Mouse (Mus musculus) gastrocnemius, postnatal 10 days (tissue): ENCODE measurements at regions not wholly inside any gene's neighbourhood (a gene's known extent, or its start where the extent isn't known, plus 50 kb on each side); places are given as distances from the start of the nearest gene placed in this dataset.
A peak's percentile ranks its signal among the peaks of the same experiment; 100 is the strongest.

Experiments used
- DNase-seq: peaks from one replicate; pipeline ENCODE4 v3.0.0; 2021; ENCODE audit warnings: mixed read lengths

DNA sequence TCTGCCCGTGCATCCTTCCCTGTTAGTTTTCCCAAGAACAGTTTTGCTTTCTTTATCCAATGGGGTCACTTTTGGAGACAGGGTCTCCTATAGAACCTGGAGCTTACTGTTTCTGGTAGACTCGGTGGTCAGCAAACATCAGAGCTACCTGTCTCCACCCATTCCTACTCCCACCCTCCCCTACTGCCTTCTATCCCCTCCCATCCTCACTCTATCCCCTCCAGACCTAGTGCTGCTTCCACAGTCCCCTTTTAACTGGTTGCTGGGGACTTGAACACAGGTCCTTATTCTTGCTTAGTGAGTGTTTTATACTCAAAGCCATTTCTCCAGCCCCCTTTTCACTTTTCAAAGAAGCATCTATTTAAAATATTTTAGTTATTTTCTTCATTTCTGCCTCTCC lies 189.4 kb upstream of the Fat4 start:
- no peak for DNase-seq

DNA sequence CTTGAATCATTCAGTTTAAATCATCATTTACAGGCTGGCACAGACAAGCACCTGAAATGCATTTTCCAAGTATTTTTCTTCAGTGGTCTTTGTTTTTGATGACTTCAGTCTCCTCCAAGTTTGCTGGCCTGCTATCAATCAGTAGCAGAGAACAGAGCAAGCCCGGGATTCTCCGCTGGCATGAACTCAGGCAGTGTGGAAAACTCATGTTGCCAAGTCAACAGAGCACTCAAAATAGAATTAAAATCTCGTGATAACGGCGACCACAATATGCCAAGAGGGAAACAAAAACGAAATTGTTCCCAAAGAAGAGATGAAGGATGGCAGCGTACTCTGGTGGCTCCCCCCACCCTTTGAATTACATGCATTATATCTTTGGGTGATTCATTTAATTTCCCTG lies 190.9 kb upstream of the Fat4 start:
- DNase-seq: peak; percentile 12

DNA sequence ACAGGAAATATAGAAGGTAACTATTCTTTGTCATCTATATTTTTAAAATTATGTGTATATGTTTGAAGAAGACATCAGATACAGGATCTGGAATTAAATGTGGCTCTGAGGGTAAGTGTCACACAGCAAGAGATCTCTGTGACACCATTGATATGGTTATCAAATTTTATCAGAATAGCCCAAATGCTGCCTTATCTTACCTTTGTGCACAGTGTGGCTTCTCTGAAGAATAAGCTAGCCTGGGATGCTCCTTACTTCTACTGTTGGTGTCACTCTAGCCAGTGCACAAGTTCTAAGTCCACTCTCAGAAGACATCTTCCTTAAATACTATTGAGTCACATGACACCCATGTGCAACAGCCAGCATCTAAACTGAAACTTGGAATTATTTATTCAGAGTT lies 194.0 kb upstream of the Fat4 start:
- DNase-seq: no peak

DNA sequence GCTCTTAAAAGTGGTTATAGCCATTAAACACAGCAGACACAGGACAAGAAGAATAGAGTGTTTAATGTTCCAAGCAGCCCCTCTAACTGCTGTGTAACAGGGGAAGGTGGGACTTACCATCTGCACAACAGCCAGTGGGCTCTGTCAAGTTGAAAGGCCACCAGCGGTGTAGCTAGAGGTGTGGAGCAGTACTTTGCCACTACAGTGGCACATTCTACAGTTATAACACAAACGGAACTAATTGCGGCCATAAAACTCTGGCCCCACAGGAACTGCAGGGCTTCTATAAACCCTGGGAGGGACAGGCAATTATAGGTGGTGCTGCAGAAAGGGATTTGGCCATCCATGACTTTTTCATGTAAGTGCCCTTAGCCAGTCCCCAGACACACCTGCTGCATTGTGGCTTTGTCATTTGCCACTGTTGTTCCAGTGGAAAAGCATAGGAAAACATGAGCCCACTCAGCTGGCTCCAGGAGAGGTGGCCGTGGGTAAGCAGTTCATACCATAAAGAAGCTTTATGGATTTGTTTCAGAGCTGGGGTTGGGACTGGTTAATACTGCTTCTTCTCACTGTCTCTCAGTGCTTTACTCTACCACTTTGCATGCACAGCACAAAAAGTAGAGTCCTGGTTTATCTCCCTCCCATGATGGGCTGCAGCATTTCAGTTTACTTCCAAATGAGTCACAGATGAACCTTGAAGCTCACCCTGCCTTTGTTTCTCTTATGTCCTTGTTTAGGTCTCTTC lies 199.8 kb upstream of the Ankrd50 start:
- no peak for DNase-seq

DNA sequence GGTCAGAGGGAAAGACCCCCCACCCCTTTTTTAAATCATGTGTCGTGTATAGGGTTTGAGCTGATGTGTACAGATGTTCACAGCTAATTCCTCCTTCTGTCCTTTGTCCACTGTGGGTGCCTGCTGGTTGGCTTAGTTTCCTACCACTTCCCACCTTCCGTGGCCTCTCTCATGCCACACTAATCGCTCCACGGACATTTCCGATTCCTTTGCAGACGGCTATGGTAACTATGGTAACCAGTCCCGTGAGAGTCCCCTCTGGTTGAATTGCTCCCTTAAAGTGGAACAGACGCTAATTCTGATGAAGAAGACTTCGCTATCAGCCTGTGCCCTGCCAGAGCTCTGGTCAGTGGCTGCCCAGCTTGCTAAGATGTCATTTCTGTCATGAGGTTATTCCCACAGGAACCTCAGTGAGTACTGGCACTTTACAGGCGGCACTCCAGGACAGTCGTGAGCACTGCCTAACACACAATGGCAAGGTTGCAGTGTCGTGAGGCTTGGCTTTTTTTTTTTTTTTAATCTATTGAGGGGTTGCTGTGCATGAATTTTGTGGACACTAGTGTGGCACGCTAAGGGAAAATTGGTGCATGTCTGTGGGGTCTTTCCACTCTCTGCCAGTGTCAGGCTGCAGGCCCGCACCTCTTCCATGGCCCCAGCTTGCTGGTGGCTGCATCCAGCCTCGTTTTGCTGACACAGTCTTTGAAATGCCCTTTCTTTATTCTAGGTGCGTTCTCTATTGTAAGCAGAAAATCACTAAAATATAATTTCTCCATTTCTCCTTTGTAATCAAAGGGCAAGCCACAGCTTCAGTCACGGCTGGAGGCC lies 179.2 kb upstream of the Ankrd50 start:
- DNase-seq: no peak

DNA sequence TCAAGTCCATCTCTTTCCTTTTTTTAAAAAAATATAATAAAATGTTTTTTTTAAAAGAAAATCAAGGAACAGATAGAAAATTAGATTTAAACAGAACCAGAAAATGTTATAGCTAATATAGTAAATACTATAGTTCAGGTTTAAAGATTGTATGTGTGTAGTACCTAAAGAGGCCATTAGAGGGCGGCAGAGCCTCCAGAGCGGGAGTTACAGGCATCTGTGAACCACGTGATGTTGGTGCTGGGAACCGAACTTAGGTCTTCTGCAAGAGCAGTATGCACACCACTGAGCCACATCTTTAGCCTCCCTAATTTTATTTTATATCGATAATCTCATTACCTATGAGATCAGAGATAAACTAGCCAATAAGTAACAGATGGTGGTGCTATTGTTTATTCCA lies 178.4 kb upstream of the Ankrd50 start:
- DNase-seq: no peak

DNA sequence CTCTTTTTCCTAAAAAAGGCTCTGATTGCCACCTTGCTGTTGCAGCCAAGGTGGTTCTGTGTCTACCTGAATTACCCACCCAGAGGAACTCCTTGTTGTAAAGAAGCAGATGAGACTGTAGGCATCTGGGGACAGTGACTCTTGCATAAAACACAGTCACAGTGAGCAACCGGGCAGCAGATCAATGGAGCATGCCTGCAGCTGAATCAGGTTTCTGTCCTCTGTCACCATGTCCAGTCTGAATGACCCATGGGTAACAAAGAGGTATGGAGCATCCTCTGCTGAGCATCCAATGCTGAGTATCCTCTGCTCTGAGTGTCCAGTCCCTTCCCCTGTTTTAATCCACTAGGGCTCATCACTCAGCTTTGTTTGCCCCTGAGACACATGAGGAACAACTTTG lies 172.1 kb upstream of the Ankrd50 start:
- no peak for DNase-seq

DNA sequence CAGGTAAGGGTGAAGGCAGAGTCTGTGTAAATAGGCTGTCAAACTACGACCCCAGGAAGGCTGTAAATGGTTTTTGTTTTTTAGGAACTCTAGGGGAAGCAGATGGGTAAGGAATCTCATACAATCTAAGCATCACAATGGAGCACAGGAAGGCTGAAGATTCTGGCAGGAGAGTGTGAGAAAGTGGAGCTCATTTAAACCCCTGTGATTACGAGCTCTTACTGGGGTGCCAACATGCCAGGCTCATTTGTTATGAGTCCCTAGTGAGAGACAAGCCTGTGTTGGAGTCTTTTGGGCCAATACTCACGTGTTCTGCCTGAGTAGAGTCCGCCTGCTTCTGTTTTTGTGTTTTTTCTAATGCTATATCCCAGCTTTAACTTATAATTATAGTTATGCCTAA lies 169.3 kb upstream of the Ankrd50 start:
- no peak for DNase-seq

DNA sequence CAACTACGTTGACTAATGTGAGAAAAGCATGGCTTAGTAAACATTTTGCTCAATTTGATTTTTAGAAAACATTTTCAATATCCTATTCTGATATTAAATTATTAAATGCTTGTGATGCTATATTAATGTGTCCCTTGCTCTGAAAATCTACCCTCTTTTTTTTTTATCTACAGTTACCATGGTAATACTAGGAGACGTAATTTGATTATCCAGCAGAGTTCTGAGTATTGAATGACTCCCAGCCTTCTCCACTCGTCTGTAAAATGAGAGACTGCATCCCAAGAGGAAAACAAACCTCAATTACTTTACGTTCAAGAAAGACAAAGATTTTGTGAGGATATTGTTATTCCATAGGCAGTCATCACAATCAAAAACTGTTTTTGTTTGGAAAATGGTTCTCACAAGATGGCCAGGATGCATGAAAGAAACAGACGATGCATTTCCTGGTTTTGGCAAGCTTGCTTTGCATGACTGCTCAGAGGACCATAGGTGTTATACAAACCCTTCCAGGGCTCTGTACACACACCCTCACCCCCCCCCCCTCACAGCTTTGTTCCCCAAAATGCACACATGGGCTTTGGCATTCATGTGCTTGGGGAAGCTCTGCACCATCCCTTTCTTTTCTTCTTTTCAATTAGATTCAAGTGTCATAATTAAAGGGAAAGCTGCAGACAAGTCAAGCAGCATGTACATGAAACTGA lies 168.5 kb upstream of the Ankrd50 start:
- no peak for DNase-seq

DNA sequence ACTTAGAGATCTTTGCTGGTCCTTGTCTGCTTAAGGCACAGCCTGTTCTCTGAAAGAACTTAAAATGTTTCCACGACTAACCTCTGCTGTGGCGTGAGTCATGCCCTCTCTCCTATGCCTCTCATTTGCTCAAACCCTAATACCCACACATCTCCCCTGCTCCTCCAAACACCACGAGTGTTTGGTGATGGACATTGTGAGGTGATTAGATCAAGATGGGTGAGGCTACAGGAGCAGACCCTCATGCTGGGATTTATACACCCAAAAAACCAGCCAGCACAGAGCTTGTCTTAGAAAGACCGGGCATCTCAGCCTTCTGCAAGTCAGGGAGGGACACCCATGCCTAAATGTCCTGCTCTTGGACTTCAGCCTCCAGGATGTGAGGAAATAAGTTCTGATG lies 165.5 kb upstream of the Ankrd50 start:
- DNase-seq: no peak

DNA sequence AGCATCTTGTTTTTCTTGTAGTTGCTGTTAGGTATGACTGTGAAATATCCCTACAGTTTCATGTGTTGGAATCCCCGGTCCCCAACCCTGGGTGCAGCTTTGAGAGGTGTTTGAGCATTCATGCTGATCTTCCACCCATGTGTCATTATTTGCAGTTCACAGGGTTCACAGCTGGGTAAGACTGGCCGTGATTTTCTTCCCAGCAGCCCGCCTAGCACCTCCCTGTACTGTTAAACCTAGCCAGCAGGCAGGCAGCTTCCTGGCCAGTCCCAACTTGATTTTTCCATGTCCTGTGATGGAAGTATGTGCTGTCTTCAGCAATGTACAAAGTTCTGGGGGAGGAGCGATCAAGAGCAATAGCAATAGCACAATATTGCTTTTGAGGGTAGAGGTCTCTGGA lies 164.0 kb upstream of the Ankrd50 start:
- no peak for DNase-seq

DNA sequence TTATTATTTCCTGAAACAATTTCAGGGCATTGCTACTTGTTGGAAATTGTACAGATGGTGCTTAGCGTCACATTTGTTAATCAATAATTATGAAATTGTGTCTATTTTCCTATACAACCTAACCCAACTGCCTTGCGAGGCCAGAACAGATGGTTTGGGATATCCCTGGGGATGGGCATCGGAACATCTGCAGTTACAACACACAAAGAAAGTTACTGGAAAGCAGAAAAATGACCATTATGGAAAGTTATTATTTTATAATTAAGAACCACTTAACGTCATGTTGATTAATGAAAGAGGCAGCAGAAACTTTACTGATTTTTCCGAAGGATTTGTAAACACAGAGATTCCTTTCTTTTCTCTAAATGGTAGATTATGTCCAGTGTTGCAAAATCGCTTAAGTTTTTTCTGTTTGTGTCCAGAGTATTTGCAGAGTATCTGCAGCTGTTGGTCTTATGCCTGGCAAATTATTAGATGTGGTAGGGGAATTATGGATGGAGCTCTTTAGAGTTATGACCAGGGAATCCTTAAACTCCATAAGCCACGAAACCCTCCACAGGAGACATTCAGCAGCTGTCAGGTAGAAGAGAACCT lies 163.2 kb upstream of the Ankrd50 start:
- no peak for DNase-seq

DNA sequence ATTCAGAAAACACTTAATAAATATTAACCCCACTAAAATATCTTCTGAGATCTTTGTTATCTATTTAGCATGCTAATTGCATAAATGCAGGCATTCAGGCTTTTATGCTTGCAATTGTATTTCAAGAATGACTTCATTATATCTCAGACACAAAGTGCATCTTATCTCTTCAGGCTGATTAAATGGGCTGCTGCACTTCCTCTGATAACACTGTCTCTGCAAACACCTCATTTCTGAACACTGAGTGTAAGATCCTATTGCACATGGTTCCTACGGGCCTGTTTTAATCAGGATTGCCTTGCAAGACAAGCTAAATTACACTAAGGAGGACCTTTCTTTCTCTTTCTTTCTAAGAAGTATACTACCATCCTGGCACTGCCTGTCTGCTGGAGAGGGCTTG lies 157.1 kb upstream of the Ankrd50 start:
- DNase-seq: no peak

DNA sequence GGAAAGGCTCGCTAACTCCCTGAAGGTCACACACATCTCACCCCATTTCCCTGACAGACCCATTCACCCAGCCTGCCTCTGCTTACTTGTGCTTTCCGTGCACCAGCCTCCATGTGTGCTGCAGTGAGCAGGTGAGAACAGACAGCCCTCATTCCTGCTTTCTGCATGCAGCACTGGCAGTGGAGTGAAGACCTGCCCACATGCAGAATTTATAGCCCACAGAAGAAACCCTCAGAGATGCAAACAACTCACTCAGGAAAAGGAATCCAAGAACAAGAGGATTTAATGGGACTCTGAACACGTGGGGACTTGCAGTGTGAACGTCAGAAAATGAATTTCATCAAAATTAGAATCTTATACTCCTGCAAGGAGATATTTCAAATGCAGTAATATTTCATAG lies 152.2 kb upstream of the Ankrd50 start:
- DNase-seq: no peak

DNA sequence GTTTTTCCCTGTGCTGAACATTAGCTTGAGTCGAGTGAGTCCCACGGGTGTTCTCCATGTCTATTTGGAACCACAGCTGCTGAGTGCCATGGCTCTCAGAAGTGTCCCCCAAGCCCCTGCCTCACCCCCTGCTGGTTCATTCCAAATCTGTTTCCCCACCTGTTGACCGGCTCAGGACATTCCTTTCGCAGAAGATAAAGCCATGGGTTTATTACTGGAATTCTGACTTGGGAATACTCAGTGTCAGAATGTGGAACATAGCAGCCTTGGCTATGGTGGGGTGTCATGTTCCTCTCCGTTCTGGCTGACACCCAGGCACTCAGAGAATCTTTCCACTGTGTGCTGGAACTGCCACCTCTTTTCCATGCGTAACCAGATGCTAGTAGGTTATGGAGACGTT lies 148.7 kb upstream of the Ankrd50 start:
- DNase-seq: peak; percentile 49

DNA sequence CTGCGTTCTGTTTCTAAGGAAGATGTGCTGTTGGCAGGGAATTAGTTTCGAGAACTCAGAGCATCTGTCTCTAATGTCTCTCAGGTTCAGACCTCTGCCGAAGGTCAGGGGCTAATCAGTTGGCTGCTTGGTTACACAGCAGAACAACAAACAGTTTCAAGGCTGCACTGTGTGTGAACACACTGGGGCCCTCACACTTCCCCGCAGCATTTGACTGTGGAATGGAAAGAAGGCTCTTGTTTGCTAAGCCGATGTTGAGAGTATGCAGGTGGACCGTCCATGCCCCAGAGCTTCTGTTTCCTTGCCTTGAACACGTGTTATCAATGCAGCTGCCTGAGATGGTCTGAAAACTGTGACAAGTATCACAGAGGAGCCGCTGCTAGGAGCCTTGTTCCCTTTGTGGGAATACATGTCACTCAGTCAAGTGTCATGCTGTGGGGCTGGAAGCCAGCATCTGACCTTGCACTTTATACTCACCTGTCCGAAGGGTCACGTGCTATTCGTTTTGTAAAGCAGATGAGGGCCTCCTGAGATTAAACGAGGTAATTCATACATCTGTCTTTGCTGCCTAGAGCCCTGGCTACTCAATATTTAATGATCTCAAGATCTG lies 141.0 kb upstream of the Ankrd50 start:
- no peak for DNase-seq

DNA sequence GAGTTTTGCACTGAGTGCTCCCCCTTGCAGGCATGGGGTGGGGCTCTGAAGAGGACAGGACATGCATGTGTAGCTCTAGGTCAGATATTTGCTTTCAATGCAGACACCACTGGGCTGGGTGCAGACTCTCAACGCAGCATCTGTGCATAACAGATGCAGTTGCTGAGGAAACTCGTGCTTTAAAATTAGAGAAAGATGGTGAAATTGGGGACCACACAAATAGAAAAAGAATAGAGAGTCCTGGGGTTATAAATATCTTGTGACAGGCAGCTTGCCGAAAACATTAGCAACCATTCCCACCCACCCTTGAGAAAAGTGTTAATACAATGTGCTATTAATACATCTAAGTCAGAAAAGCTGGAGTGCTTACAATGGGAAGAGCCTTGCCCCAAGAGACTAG lies 133.3 kb upstream of the Ankrd50 start:
- DNase-seq: no peak

DNA sequence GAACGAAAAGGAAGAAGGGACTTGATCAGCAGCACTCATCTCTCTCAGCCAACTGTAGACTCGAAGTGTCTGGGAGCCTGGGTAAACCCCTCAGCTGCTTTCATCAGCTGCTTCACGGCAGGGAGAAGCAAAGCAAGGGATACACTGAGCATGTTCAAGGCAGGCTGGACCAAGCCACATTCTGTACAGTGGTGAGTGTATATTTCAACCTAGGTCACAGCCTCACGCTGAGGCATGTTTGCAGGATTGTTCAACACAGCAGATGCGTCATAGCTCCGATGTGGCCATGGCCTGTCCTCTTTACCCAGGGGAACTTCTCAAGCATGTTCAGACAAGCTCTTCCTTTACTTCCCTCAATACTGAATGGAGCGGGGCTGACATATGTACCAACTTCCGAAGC lies 132.6 kb upstream of the Ankrd50 start:
- no peak for DNase-seq

DNA sequence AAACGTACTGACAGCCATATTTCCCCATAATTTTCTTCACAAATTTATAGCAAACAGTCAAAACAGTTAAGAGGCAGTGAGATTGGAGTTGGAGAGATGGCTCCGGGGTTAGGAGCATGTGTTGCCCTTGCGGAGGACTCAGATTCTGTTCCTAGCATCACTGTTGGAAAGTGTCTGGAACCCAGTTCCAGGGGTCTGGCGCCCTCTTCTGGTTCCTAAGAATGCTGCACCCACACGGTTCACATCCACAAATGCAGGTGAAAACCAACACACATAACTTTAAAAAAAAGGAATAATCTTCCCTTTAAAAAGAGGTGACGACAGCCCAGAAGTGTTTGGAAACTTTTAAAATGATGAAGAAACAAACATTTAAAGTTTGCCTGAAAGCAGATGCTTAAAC lies 129.1 kb upstream of the Ankrd50 start:
- DNase-seq: no peak

DNA sequence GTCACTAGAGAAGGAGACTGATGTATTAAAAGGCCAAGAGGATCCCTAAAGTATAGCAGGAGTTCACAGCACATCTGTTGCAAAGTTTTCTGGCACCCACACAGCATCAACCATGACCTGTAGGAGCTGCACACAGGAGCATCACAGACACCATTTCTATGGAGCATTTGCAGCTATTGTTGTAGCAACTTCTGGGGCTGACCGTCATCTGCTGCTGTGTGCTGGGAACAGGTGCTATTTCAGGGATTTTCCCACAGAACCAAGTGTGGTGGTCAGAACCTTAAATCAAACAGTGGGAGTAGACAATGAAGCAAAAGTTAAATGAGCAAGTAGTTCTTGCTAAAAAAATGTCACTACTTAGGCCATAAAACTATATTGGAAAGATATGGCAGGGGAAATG lies 106.9 kb upstream of the Ankrd50 start:
- DNase-seq: no peak

DNA sequence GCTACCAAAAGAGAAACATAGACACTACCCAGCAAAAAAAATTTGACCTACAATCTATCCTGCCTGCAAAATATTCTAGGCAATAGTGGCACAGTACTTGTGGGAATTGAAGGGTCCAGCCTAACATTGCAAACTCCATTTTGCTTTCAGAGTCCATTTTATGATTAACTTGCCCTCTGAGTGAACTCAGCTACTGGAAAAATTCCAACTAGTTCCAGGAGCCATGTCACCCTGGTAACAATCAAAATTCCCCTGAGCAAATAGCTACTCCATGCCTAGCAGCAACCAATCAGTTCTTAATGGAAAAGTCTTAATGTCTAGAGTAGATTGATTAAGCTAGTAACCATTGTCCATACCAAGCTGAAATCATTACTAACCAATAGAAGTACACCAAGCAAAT lies 104.3 kb upstream of the Ankrd50 start:
- DNase-seq: no peak

DNA sequence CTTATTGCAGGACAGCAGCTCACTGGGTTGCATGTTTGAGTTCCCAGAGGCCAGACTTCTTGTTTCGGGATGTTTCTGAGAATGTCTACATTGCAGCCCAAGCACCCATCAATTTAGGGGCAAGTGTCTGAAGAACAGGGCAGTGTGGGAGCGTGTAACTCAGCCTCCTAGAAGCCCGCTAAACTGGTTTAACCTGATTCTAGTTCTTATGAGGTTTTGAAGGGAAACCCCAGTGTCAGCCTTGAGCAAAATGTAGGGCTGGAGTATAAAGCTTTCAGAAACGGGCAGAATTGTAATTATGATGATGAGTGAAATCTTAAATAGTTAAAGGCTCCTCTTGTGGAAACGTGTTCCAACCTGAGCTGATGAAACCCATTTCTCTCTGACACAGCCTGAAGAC lies 100.9 kb upstream of the Ankrd50 start:
- DNase-seq: no peak

DNA sequence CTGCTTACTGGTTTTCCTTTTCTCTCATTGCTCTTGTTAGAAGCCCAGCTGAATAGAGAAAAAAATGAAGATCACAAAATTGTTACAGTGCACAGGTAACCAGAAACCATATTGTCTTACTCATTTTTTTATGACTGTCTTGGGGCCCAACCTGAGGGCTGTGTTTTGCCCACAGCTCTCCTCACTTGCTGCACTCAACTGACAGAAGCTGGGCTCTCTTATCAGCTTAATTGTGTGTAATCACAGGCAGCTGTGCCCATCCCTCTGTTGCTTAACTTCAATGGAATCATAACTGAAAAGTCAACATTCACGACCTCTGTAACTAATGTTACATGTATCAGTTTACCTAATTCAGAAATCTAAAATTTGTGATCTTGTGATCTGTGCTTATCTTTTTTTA lies 95.1 kb upstream of the Ankrd50 start:
- DNase-seq: no peak
